Mouse (Mus musculus) large intestine, adult 2 months (tissue): ENCODE results near the gene Trim80. TPM values are rescaled to one million over a fixed set of nuclear protein-coding genes. Genes with fewer than 3 reads are reported as not detected.

Experiments used
- DNase-seq: peaks from one replicate; pipeline ENCODE4 v3.0.0-alpha.2; 2012; ENCODE audit warnings: low read depth, low spot score
- whole genome bisulfite sequencing: fragments of 180-500 bp; shearing (Covaris S2); methylation state at CpG from one replicate; pipeline ENCODE4 v1.1.7; 2018; 5-methylcytosine and 5-hydroxymethylcytosine counted together
- polyA plus RNA-seq: library from polyadenylated mRNA; depleted of rRNA; stranded (reverse); fragments of >200 nt; gene quantifications from 2 replicates; pipeline ENCODE4 v1.2.3, GENCODE M21; 2012; rRNA removed

The Trim80 gene
- 0.86 and 1.9 TPM in 2 replicates for polyA plus RNA-seq

- WGBS: 93% methylated on average over 9 of the region's 9 CpGs
These were observed at the start of gene Trim80 for GRCm38 (mm10) chr11:115439906-115440595. Trim80 (plus strand) TSS chr11:115440545.

GRCm38 (mm10) chr11:115391358-115391757 is 49.0 kb upstream of the Trim80 start:
- 94% methylated on average over 7 of the region's 7 CpGs for WGBS

More at GRCm38 (mm10) chr11:115439906-115440595, at the start of gene Trim80:
- no peak for DNase-seq

DNA sequence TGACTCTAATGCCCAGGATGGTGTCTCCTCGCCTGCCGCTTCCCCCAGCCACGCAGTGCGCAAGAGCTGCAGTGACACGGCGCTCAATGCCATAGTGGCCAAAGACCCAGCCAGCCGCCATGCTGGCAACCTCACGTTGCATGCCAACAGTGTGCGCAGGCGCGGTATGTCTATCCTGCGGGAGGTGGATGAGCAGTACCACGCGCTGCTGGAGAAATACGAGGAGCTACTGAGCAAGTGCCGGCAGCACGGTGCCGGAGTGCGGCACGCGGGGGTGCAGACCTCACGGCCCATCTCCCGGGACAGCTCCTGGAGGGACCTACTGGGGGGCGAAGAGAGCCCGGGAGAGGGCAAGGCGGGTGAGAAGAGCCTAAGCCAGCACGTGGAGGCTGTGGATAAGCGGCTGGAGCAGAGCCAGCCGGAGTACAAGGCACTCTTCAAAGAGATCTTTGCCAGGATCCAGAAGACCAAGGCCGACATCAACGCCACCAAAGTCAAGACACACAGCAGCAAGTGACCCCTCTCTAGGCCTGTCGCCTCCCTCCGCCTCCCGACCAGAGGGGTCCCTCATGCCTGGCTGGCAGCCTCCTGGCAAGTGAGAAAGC is 46.5 kb upstream of the Trim80 start:
- whole genome bisulfite sequencing: 78% methylated on average over 34 of the region's 34 CpGs
- DNase-seq: no peak

More at GRCm38 (mm10) chr11:115391358-115391757, 49.0 kb upstream of the Trim80 start:
- DNase-seq: no peak

GRCm38 (mm10) chr11:115398085-115398484 is 42.3 kb upstream of the Trim80 start:
- WGBS: 37% methylated on average over 7 of the region's 7 CpGs
- DNase-seq: no peak

DNA sequence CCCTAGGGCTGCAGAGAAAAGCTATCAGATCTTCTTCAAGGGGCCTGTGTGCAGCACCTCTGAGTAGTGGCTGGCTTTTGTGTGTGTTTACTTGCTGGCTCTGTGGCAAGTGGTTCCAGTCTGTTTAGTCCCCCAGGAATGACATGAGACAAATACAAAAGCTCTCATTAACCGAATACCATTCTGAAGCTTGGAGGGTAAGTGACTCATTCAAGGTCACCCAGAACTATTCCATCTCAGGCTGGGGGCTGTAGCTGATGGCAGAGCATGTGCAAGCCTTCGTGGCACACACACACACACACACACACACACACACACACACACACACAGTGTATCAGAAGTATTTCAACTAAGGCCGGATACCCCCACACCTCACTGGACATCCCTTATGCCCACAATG is 40.2 kb upstream of the Trim80 start:
- WGBS: 61% methylated on average over 3 of the region's 3 CpGs
- no peak for DNase-seq

GRCm38 (mm10) chr11:115400630-115401391 is 39.5 kb upstream of the Trim80 start:
- 49% methylated on average over 11 of the region's 11 CpGs for WGBS
- no peak for DNase-seq

DNA sequence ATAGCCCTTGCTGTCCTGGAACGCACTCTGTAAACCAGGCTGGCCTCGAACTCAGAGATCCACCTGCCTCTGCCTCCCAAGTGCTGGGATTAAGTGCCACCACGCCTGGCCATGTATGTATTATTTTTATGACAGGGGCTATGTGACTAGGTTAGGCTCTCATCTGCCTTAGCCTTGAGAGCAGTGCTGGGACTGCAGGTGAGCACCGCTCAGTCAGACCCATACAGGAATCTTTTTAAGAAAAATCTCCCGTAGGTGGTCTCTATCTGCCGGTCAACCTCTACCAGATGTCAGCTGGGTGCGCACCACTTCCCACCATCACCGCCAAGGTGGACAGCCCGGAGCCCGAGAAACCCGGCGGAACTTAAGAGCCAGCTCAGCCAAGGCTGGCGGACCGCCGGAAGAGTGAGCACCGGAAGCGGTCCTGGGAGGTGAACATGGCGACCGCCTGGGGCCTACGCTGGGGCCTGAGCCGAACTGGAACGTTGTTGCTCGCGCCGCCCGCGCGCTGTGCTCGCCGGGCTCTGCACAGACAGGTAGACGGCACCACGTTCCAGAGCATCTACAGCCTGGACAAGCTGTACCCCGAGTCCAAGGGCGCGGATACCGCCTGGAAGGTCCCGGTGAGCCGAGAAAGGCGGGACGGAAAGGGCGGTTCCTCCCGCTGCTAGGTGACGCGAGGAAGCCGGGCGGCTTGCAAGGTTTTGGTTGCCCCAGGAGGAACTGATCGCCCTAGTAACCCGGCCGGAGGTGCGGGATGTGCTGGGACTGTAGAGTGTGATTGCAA is 36.8 kb upstream of the Trim80 start, which contains the start of gene Mrpl58:
Gene Mrpl58 (plus strand): TSS at position 415 of the 787 bp plus-strand sequence.
- DNase-seq: no peak
- 4% methylated on average over 50 of the region's 50 CpGs for WGBS

GRCm38 (mm10) chr11:115405723-115406122 is 34.6 kb upstream of the Trim80 start:
- DNase-seq: no peak
- 98% methylated on average over 6 of the region's 6 CpGs for WGBS

DNA sequence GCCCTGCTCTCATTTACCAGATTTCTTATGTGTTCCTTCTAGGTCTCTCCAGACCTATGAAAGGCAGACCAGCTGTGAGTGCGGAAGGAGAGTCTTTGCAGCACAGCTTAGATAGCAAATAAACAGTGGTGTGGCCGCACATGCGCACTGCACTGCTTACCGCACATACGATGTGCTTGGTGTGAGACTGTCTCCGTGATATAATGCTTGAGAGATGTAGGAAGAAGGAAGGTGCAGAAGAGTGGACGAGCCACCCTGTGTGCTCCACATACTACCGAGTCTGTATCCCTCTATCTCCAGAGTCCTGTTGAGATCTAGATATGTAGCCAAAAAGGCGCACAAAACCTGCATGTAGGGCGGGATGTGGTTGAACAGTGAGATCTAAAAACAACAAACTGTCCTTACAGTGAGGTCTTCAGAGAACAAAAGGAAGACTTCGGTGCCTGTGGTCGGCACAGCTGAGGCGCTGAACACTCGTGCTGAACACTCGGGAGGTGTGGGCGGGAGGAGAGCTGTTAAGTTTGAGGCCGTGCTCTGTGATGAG is 33.4 kb upstream of the Trim80 start:
- no peak for DNase-seq
- 89% methylated on average over 17 of the region's 17 CpGs for WGBS

- 80% methylated on average over 6 of the region's 6 CpGs for WGBS
- no peak for DNase-seq
These were observed 32.0 kb upstream of the Trim80 start for GRCm38 (mm10) chr11:115408266-115408920.

DNA sequence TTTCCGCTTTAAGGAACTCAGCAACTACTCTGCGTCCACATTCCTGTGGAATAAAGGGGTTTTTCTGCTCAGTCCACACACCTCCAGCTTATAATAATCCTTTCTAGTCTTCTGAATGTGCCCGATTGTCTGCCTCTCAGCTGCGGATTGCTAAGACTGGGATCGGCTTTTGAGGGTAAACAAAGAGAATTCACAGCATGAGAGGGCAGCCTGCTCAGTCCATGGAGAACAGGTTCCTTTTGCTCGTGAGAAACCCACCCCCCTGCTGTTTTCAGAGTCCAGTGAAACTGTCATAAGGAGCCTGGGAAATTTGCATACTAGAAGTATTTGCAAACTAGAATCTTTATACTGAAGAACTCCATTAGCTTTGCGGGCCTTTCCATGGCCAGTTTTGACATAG is 30.8 kb upstream of the Trim80 start:
- WGBS: 84% methylated on average over 7 of the region's 7 CpGs
- no peak for DNase-seq

DNA sequence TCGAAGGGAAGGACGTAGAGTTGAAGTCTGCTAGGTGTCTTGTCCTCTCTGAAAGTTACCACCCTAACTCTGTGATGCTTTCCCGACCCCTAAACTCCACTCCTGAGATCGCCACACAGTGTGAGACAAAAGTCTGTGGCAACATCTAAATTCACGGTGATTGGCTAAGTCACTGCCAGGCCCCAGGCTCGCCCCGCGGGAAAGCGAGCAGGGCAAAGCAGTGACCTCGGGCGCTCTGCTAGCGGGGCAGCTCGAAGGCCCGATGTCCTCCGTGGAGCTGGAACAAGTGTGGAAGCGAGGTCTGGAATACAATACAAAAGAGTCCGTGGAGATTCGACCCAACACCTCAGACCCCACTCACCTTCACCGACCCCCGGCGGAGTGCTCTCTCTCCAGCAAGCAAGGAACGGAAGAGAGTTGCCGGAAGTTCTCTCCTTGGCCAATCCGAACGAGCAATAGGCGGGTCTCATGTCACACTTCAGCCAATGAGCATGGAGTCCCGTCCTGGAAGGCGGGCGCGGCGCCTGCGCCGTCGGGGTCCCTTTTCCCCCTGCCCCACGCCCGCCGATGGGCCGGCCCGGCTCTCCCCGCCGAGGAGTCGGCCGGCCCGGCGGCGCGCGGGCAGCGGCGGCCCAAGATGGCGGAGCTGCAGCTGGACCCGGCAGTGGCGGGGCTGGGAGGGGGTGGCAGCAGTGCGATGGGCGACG is 20.7 kb upstream of the Trim80 start, which contains the start of the genes Atp5h and Kctd2:
Gene Atp5h (minus strand): TSS at position 432 of the 707 bp plus-strand sequence.
Gene Kctd2 (plus strand): TSS at position 598 of the 707 bp plus-strand sequence.
- under 1% methylated on average over 56 of the region's 56 CpGs for WGBS
- DNase-seq: peak; percentile 94

DNA sequence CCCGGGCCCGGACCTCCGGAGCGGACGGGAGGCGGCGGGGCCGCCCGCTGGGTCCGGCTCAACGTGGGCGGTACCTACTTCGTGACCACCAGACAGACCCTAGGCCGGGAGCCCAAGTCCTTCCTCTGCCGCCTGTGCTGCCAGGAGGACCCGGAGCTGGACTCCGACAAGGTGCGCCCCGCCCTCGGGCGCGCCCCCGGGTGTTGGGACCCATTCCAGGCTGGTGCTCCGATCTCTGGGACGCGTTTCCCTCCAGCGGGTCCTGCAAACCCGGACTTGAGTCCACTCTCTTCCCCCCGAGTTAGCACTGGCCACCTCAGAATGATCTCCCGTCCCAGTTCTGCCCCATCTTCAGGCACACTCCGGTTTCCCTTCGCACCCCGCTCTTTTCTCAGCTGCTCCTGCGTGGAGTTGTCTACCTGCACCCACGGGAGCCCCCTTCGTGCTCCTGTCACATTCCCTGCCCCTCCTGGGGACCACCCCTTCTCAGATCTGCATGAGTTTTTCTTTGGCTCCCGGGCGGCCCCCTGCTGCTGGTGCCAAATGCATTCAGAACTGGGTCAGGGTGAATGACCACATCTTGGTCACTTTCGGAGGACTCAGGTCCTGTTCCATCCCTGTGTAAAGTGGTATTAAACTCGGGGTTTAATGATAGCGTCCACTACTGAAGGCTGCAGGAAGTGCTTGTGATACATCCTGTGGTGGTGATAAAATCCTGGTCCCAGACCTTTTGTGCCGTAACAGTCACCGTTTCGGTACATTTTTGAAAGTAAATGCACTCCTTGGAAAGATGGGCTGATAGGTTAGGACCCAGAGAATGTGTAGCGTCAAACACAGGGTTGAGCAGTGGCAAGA is 19.8 kb upstream of the Trim80 start:
- DNase-seq: no peak
- WGBS: 1% methylated on average over 44 of the region's 45 CpGs

DNA sequence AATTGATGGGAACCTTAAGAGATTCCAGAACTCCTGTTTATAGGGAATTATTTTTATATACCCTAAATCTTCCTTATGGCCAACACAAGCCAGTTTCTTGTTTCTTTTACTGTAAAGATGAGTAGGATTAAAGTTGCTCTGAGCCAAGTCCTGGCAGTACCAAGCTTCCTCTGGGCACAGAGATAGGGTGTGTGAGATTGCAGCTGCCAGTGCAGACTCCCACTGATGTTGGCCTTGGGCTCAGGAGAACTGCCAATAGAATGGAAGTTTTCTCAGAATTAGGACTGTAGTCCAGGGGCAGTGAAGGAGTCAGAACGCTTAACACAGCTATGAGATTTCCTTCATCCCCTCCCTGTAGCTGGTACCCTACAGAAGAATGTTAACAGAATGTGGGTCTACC is 19.0 kb upstream of the Trim80 start:
- WGBS: 24% methylated on average over 1 of the region's 1 CpGs
- no peak for DNase-seq

DNA sequence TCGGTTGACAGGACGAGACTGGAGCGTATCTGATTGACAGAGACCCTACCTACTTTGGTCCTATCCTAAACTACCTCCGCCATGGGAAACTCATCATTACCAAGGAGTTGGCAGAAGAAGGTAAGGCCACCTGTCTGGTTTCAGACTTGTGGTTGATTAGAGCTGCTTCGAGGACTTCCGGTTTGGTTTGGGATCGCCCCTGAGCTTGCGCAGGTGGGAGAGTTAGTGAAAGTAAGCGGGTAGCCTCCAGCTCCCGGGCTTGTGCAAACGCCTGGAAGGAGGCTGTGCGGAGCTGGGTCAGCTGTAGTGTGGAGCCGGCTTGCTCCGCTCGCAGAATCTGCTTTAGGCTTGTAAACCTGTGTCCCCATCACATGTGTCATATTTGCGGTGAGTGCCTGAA is 18.4 kb upstream of the Trim80 start:
- WGBS: 91% methylated on average over 16 of the region's 16 CpGs
- no peak for DNase-seq

DNA sequence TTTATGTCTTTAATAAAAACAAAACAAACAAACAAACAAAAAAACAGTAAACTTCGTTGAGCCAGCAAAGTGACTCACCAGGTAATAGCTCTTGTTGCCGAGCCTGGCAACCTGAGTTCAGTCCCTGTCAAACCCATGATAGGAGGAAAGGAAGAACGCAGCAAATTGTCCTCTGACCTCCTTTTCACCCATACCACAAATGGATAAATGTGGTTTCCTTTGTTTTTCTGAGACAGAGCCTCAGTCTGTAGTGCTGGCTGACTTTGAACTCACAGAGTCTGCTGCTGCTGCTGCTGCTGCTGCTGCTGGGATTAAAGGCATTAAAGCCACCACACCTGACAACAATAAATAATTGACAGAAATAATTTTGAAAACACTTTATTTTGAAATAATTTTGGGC is 17.3 kb upstream of the Trim80 start:
- no peak for DNase-seq

DNA sequence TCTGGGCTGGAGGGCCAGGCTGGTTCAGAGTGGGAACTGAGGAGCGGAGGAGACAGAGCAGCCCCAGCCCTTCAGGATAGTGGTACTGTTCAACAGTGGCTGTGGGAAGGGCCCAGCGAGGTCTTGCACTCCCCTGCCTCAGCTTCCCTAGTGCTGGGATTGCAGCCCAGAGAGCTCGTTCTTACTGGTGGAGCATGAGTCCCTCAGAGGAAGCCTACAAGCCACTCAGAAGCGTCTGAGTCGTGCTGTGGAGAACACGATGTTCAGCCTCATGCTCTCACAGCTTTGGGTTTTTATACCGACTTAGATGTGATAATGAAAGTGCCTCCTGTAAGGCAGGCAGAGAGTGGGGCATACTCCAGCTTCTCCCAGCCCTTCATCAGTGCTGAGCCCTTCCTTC is 15.7 kb upstream of the Trim80 start:
- DNase-seq: no peak
- WGBS: 88% methylated on average over 7 of the region's 7 CpGs

More for the DNA sequence above, 17.3 kb upstream of the Trim80 start:
- 72% methylated on average over 3 of the region's 3 CpGs for WGBS
